Mouse (Mus musculus): ENCODE measurements around the gene Ccdc113. TPM values are rescaled to one million over a fixed set of nuclear protein-coding genes. Genes with fewer than 3 reads are reported as not detected.

The Ccdc113 gene
- polyA plus RNA-seq, 1 experiment from 2014 or later: not detected

- no peak overlapping the region for H3K27ac ChIP-seq (ENCODE audit: low read depth)
- H3K4me3 ChIP-seq (ENCODE audit: low read depth, low read length): no peak overlapping the region
- ATAC-seq (no peak), DNase-seq (no peak)
- no peak overlapping the region for H3K4me2 ChIP-seq (ENCODE audit: low read depth, low read length)
- TF ChIP-seq CTCF (IDR thresholded peaks at IDR 0.05; ENCODE audit: low read depth) (no peak), EP300 (IDR thresholded peaks at IDR 0.05; ENCODE audit: low read depth) (no peak)
- H3K27me3 ChIP-seq (ENCODE audit: insufficient read depth, low read length): no peaks in the 10 kb centered on the region
- no peaks in the 10 kb centered on the region for H3K4me1 ChIP-seq (ENCODE audit: insufficient read depth)
- WGBS (ENCODE audit: insufficient replicate concordance): 75% methylated on average over 6 of the region's 6 CpGs
- no peaks in the 10 kb centered on the region for H3K36me3 ChIP-seq (replicated peaks; ENCODE audit: insufficient read depth, low read length)
- H3K9me3 ChIP-seq (ENCODE audit: low read length): no peaks in the 10 kb centered on the region
- H3K9ac ChIP-seq (replicated peaks): no peak overlapping the region
These were observed 38.4 kb upstream of the Ccdc113 start for GRCm38 (mm10) chr8:95495444-95495843.

DNA sequence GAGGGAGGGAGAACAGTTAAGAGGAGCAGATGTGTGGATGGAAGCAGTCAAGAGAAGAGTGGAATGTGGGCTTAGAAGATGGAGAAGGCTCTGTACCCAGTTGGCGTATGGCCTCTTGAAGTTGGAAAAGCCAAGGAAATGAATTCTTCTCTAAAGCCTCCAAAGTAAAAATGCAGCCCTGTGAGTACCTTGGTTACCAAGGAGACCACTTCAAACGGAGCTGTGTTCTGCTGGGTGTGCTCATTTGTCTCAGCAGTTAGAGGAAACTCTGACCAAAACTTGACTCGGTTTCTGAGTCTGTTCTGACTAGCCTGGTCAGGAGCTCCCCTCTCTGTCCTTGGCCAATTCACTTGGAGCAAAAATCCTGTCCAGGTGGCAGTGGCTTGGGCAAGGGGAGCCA lies 37.5 kb upstream of the Ccdc113 start:
- Histone ChIP-seq H3K36me3 (replicated peaks; ENCODE audit: insufficient read depth, low read length) (no peaks in the 10 kb centered on the region), H3K4me3 (ENCODE audit: low read depth, low read length) (no peak overlapping the region), H3K27me3 (ENCODE audit: insufficient read depth, low read length) (no peaks in the 10 kb centered on the region), H3K9ac (replicated peaks) (no peak overlapping the region), H3K9me3 (ENCODE audit: low read length) (no peaks in the 10 kb centered on the region), H3K27ac (ENCODE audit: low read depth) (no peak overlapping the region), H3K4me2 (ENCODE audit: low read depth, low read length) (no peak overlapping the region), H3K4me1 (ENCODE audit: insufficient read depth) (no peaks in the 10 kb centered on the region)
- no peak for ATAC-seq
- DNase-seq: no peak
- 48% methylated on average over 3 of the region's 3 CpGs for WGBS (ENCODE audit: insufficient replicate concordance)
- TF ChIP-seq EP300 (IDR thresholded peaks at IDR 0.05; ENCODE audit: low read depth) (no peak), CTCF (IDR thresholded peaks at IDR 0.05; ENCODE audit: low read depth) (no peak)

DNA sequence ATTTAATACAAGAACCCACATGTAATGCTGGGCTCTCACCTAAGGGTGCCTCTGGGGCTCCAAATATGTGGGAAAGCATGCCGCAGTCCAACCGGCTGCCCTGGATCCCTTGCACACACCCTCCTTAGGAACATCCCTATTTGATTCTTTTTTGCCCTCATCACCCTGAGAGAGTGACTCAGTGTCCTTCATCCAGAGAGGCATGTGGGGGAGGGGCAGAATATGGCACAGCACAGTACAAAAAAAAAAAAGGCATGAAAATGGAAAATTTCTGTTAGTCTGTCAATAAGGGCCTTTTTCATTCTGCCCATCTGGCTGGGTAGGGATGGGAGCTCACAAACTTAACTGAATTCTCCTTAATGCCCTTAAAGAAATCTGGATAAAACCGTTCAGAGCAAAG lies 36.1 kb upstream of the Ccdc113 start:
- Histone ChIP-seq H3K27ac (ENCODE audit: low read depth) (no peak overlapping the region), H3K4me3 (ENCODE audit: low read depth, low read length) (no peak overlapping the region), H3K4me2 (ENCODE audit: low read depth, low read length) (no peak overlapping the region), H3K4me1 (ENCODE audit: insufficient read depth) (no peaks in the 10 kb centered on the region), H3K9ac (replicated peaks) (no peak overlapping the region), H3K36me3 (replicated peaks; ENCODE audit: insufficient read depth, low read length) (no peaks in the 10 kb centered on the region), H3K27me3 (ENCODE audit: insufficient read depth, low read length) (no peaks in the 10 kb centered on the region), H3K9me3 (ENCODE audit: low read length) (no peaks in the 10 kb centered on the region)
- no peak for TF ChIP-seq EP300 (IDR thresholded peaks at IDR 0.05; ENCODE audit: low read depth)
- TF ChIP-seq CTCF (IDR thresholded peaks at IDR 0.05; ENCODE audit: low read depth): no peak
- DNase-seq (no peak), ATAC-seq (no peak)
- WGBS (ENCODE audit: insufficient replicate concordance): 84% methylated on average over 3 of the region's 3 CpGs

GRCm38 (mm10) chr8:95499266-95500064 lies 34.4 kb upstream of the Ccdc113 start:
- H3K9ac ChIP-seq (replicated peaks): no peak overlapping the region
- no peak overlapping the region for H3K27ac ChIP-seq (ENCODE audit: low read depth)
- 60% methylated on average over 4 of the region's 4 CpGs for WGBS (ENCODE audit: insufficient replicate concordance)
- no peaks in the 10 kb centered on the region for H3K27me3 ChIP-seq (ENCODE audit: insufficient read depth, low read length)
- TF ChIP-seq CTCF (IDR thresholded peaks at IDR 0.05; ENCODE audit: low read depth) (no peak), EP300 (IDR thresholded peaks at IDR 0.05; ENCODE audit: low read depth) (no peak)
- no peak overlapping the region for H3K4me2 ChIP-seq (ENCODE audit: low read depth, low read length)
- no peak for DNase-seq
- no peaks in the 10 kb centered on the region for H3K9me3 ChIP-seq (ENCODE audit: low read length)
- no peaks in the 10 kb centered on the region for H3K36me3 ChIP-seq (replicated peaks; ENCODE audit: insufficient read depth, low read length)
- no peak overlapping the region for H3K4me3 ChIP-seq (ENCODE audit: low read depth, low read length)
- ATAC-seq: no peak
- H3K4me1 ChIP-seq (ENCODE audit: insufficient read depth): no peaks in the 10 kb centered on the region

- H3K4me2 ChIP-seq (ENCODE audit: low read depth, low read length): no peak overlapping the region
- no peaks in the 10 kb centered on the region for H3K9me3 ChIP-seq (ENCODE audit: low read length)
- H3K4me1 ChIP-seq (ENCODE audit: insufficient read depth): no peaks in the 10 kb centered on the region
- no peak for TF ChIP-seq CTCF (IDR thresholded peaks at IDR 0.05; ENCODE audit: low read depth)
- TF ChIP-seq EP300 (IDR thresholded peaks at IDR 0.05; ENCODE audit: low read depth): no peak
- no peak for DNase-seq
- ATAC-seq: no peak
- WGBS (ENCODE audit: insufficient replicate concordance): 93% methylated on average over 5 of the region's 5 CpGs
- no peak overlapping the region for H3K27ac ChIP-seq (ENCODE audit: low read depth)
- H3K27me3 ChIP-seq (ENCODE audit: insufficient read depth, low read length): no peaks in the 10 kb centered on the region
- H3K4me3 ChIP-seq (ENCODE audit: low read depth, low read length): no peak overlapping the region
- H3K36me3 ChIP-seq (replicated peaks; ENCODE audit: insufficient read depth, low read length): no peaks in the 10 kb centered on the region
- H3K9ac ChIP-seq (replicated peaks): no peak overlapping the region
These were observed 33.4 kb upstream of the Ccdc113 start for GRCm38 (mm10) chr8:95500436-95500835.

DNA sequence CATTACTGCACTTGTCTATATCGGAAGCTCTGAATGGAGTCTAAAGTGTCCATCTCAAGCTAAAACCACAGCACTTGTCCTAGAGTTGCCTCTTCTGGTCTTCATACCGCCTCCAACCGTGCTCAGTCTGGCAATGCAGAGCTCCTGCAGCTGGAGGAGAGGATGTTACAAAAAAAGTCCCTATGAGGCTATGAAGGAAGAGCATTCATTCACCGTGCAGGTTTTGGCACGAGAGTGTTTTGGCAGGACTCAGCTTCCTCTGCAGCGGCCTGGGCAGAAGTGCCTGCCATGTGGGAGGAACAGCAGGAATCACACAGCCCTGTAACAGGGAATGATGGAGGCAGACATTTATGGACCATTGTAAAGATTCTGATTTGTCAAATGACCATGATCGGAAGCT lies 31.5 kb upstream of the Ccdc113 start:
- ATAC-seq (no peak), DNase-seq (no peak)
- H3K9me3 ChIP-seq (ENCODE audit: low read length): no peaks in the 10 kb centered on the region
- no peaks in the 10 kb centered on the region for H3K27me3 ChIP-seq (ENCODE audit: insufficient read depth, low read length)
- WGBS (ENCODE audit: insufficient replicate concordance): 78% methylated on average over 7 of the region's 7 CpGs
- no peaks in the 10 kb centered on the region for H3K36me3 ChIP-seq (replicated peaks; ENCODE audit: insufficient read depth, low read length)
- no peaks in the 10 kb centered on the region for H3K4me1 ChIP-seq (ENCODE audit: insufficient read depth)
- H3K27ac ChIP-seq (ENCODE audit: low read depth): no peak overlapping the region
- TF ChIP-seq EP300 (IDR thresholded peaks at IDR 0.05; ENCODE audit: low read depth) (no peak), CTCF (IDR thresholded peaks at IDR 0.05; ENCODE audit: low read depth) (no peak)
- no peak overlapping the region for H3K4me2 ChIP-seq (ENCODE audit: low read depth, low read length)
- H3K4me3 ChIP-seq (ENCODE audit: low read depth, low read length): no peak overlapping the region
- H3K9ac ChIP-seq (replicated peaks): no peak overlapping the region

Data from liver, postnatal 0 days (tissue).